Mouse (Mus musculus) left cerebral cortex, adult 18-20 months (tissue): ENCODE results near the gene Serpinf1. TPM values are rescaled to one million over a fixed set of nuclear protein-coding genes. Genes with fewer than 3 reads are reported as not detected.

Source experiments
- microRNA-seq, 2 experiments: library from miRNA; unstranded; fragments of <30 nt; microRNA quantifications; one replicate each; pipeline ENCODE4 v1.2.0; 2021
- total RNA-seq, 2 experiments: library from RNA; stranded (reverse); gene quantifications; 2 replicates each; pipeline ENCODE4 v1.2.3; 2021

The Serpinf1 gene
- total RNA-seq, 2 experiments from 2014 or later = 12.6 to 12.7 TPM

Small RNA genes lying within 50 kb of the gene (microRNA-seq; reads per million reads assigned to microRNA genes)
- 11,502 to 12,372 reads per million in 2 experiments for gene Mir22

Other genes with a start within 250 kb of the Serpinf1 start
- gene Ovca2, start 243.9 kb downstream of the Serpinf1 start, total RNA-seq = 10 to 100 TPM in 1 of 2 experiments, 1 to 10 TPM in 1; 9.2 to 12.0 TPM
- gene Dph1, start 231.5 kb downstream of the Serpinf1 start, total RNA-seq = 10 to 100 TPM; 28.5 to 32.1 TPM
- gene Rtn4rl1, start 228.9 kb downstream of the Serpinf1 start, total RNA-seq = 10 to 100 TPM; 86.2 to 91.0 TPM
- gene Rpa1, start 74.4 kb downstream of the Serpinf1 start, total RNA-seq = 10 to 100 TPM; 47.2 to 49.9 TPM
- gene Smyd4, start 74.3 kb downstream of the Serpinf1 start, total RNA-seq = 10 to 100 TPM; 13.7 to 17.5 TPM
- gene Serpinf2, start 16.9 kb upstream of the Serpinf1 start, total RNA-seq = under 1 TPM in 1 of 2 experiments, not detected in 1; 0.35 TPM
- 10 to 100 TPM; 18.7 to 19.4 TPM for gene Wdr81, start 32.0 kb upstream of the Serpinf1 start, total RNA-seq
- under 1 TPM; 0.91 to 1.00 TPM for gene Tlcd2, start 39.0 kb upstream of the Serpinf1 start, total RNA-seq
- gene Prpf8, start 64.1 kb upstream of the Serpinf1 start, total RNA-seq = 100 to 1,000 TPM; 128 to 134 TPM
- gene Rilp, start 87.4 kb upstream of the Serpinf1 start, total RNA-seq = 1 to 10 TPM; 1.6 to 1.8 TPM
- 1 to 10 TPM; 1.1 to 1.2 TPM for gene Scarf1, start 90.8 kb upstream of the Serpinf1 start, total RNA-seq
- gene Slc43a2, start 109.0 kb upstream of the Serpinf1 start, total RNA-seq = 10 to 100 TPM; 49.9 to 50.9 TPM
- 100 to 1,000 TPM; 330 to 343 TPM for gene Pitpna, start 165.4 kb upstream of the Serpinf1 start, total RNA-seq
- 10 to 100 TPM; 36.1 to 36.6 TPM for gene Inpp5k, start 208.3 kb upstream of the Serpinf1 start, total RNA-seq
- gene Myo1c, start 227.8 kb upstream of the Serpinf1 start, total RNA-seq = 10 to 100 TPM; 20.9 to 25.1 TPM